Mouse (Mus musculus) neural tube, embryonic 15.5 days (tissue): ENCODE data around the gene Kif21a. TPM values are rescaled to one million over a fixed set of nuclear protein-coding genes. Genes with fewer than 3 reads are reported as not detected.

Experiments used
- ATAC-seq: fragments of 200-750 bp; cut with Nextera tagmentation; 2 replicates; pipeline ENCODE4 v1.8.0; 2017; ENCODE audit warnings: mild to moderate bottlenecking, moderate TSS enrichment, moderate library complexity; ENCODE audit not compliant: low FRiP score
- H3K27ac ChIP-seq: fragments of 300-500 bp; sonication (generic); replicated peaks from 2 replicates; pipeline ENCODE4 v1.5.1; 2015; ENCODE audit warnings: mild to moderate bottlenecking, inconsistent platforms
- H3K27me3 ChIP-seq: fragments of 300-500 bp; sonication (generic); replicated peaks from 2 replicates; pipeline ENCODE4 v1.6.1; 2015; ENCODE audit warnings: inconsistent platforms
- H3K36me3 ChIP-seq: fragments of 300-500 bp; sonication (generic); 2 replicates; pipeline ENCODE4 v1.6.1; 2015; ENCODE audit warnings: inconsistent platforms
- H3K4me1 ChIP-seq: fragments of 300-500 bp; sonication (generic); 2 replicates; pipeline ENCODE4 v1.6.1; 2015; ENCODE audit warnings: inconsistent platforms
- H3K4me2 ChIP-seq: fragments of 300-500 bp; sonication (generic); 2 replicates; pipeline ENCODE4 v1.6.1; 2015; ENCODE audit warnings: inconsistent platforms, mild to moderate bottlenecking, moderate library complexity
- H3K4me3 ChIP-seq: fragments of 300-500 bp; sonication (generic); replicated peaks from 2 replicates; pipeline ENCODE4 v1.5.1; 2015; ENCODE audit warnings: mild to moderate bottlenecking, inconsistent platforms
- H3K9ac ChIP-seq: fragments of 300-500 bp; sonication (generic); replicated peaks from 2 replicates; pipeline ENCODE4 v1.6.1; 2015; ENCODE audit warnings: mild to moderate bottlenecking, inconsistent platforms
- H3K9me3 ChIP-seq: fragments of 300-500 bp; sonication (generic); replicated peaks from 2 replicates; pipeline ENCODE4 v1.6.1; 2016; ENCODE audit warnings: inconsistent platforms
- WGBS: fragments of 180-500 bp; shearing (Covaris S2); methylation state at CpG from one replicate; pipeline ENCODE4 v1.1.7; 2015; ENCODE audit warnings: mixed read lengths; 5-methylcytosine and 5-hydroxymethylcytosine counted together
- polyA plus RNA-seq: library from polyadenylated mRNA; unstranded; fragments of >200 nt; fragmentation: Nextera tagmentation; extraction: Ambion mirVana; gene quantifications from 2 replicates; pipeline ENCODE4 v1.2.1, GENCODE M21; 2015

The Kif21a gene
- polyA plus RNA-seq, 1 experiment from 2014 or later: 40.1 TPM

DNA sequence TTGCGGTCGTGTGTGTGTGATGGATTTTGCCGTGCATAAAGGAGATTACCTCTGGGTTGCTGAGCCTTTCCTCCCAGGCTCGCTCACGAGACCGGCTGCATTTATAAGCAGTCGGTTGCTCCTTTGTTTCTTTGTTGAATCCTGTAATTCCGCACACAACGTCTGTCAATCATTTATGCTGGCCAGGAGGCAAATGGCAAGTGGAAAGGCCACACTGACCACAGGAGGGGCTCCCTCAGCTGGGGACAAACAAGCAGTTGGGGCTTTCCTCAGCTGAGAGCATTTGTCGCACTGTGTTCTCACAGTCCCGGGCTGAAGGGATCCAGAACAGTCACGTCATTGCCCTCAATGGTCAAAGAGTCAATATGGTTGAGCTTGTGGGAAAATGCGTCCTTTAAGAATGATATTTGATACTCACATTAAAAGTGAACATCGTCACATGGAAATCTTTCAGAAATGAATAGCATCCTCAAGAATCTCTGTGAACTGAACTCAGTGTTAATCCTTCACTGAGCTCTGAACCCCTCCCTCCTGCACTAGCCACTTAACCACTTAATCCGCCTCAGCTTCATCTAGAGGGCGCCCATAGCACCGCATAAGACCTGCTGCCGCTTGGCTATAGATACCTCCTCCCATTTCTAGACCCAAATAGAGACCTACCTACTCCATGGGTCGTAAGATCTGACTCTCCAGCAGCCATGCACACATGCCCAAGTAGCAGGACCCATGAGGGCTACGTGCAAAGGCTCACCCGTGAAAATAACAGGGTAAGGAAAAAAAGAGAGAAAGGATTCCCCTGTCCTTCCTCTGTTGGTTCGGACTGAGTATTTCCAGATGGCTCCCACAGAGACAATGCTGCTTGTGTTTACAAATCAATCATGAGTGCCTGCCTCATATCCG lies 32.2 kb downstream of the Kif21a start:
- no peaks in the 10 kb centered on the region for H3K9me3 ChIP-seq
- WGBS: 21% methylated on average over 23 of the region's 23 CpGs

DNA sequence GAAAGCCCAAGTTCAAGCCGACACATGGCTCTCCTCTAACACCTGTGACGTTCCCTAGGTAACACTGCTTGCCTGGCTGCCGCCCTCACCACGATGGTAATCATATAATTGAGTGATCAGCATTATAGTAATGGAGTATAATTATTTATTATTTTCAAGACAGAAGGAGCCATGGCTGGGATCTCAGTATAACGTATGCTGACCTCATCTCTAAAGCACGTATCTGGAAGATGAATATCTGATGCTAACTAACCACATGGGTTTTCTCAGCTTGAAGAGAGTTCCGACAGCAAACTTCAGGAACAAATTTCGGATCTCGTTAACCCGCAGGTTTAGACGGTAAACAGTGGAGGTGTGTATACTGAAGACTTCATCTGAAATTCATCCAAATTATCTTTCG lies 33.4 kb downstream of the Kif21a start:
- peaks cover 48% of the 10 kb centered on the region for H3K4me1 ChIP-seq
- H3K9me3 ChIP-seq: no peaks in the 10 kb centered on the region
- H3K9ac ChIP-seq: no peak overlapping the region
- H3K36me3 ChIP-seq: no peaks in the 10 kb centered on the region
- no peak for ATAC-seq
- H3K4me3 ChIP-seq: no peak overlapping the region
- no peak overlapping the region for H3K27ac ChIP-seq
- no peaks in the 10 kb centered on the region for H3K27me3 ChIP-seq
- H3K4me2 ChIP-seq: no peak overlapping the region
- 58% methylated on average over 12 of the region's 12 CpGs for WGBS

More for the DNA sequence above, 32.2 kb downstream of the Kif21a start:
- peak overlapping the region; percentile 80 for H3K27ac ChIP-seq
- H3K27me3 ChIP-seq: no peaks in the 10 kb centered on the region
- H3K4me1 ChIP-seq: peaks cover 46% of the 10 kb centered on the region
- H3K36me3 ChIP-seq: no peaks in the 10 kb centered on the region
- ATAC-seq: peak; percentile 68; the same call in 1 of the 2 replicates
- H3K4me3 ChIP-seq: peak overlapping the region; percentile 27
- peak overlapping the region; percentile 57 for H3K4me2 ChIP-seq
- peak overlapping the region; percentile 47 for H3K9ac ChIP-seq

DNA sequence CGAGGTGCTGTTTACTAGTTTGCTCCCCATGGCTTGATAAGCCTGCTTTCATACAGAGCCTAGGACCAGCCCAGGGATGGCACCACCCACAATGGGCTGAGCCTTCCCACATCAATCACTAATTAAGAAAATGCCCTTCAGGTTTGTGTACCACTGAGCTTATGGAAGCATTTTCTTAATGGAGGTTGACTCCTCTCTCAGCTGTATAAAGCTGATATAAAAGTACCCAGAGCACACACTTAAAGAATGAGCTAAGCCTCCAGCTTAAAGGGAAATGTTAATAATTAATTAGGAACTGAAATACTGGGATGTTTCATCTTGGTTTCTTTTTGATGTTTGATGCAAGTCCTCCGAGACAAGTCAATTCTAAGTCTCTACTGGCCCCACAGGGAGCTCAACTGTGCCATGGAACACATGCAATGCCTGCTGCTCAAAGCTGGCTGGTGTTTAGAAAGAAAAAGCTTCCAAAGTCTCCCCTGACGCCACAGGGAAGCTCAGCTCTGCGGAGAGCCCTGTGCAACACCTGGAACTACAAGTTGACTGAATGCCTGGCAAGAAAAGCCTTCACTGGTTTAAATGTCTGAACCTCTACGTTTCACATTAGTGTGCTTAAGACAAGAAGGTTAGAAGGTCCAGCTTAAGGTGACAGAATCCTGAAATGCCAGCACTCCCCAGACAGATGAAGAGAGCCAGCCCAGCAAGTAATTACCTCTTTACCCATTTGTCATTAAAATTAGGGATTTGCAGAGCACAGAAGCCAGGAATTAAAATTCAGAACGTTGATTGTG lies 36.8 kb downstream of the Kif21a start:
- Histone ChIP-seq H3K9me3 (no peaks in the 10 kb centered on the region), H3K36me3 (no peaks in the 10 kb centered on the region), H3K4me3 (no peak overlapping the region), H3K27ac (peak overlapping the region; percentile 51), H3K27me3 (no peaks in the 10 kb centered on the region), H3K9ac (no peak overlapping the region), H3K4me2 (no peak overlapping the region), H3K4me1 (peaks cover 46% of the 10 kb centered on the region)
- no peak for ATAC-seq
- WGBS: 14% methylated on average over 6 of the region's 6 CpGs

DNA sequence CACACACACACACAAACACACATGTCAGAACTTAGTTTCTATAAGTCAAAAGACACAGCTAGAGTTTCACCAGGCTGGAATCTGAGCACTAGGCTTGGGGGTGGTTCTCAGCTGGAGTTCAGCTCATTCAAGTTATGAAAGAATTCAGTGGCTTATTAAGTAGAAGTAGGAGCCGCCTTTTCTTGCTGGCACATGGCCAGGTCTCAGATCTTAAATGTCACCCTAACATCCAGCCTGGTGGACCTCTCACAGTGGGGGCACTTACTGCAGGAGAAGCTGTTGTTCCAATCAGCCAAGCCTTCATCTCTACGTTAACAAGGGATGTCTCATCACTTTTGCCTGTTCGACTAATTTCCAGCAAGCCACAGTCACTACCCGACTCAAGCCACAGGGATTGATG lies 39.5 kb downstream of the Kif21a start:
- no peak overlapping the region for H3K9ac ChIP-seq
- no peaks in the 10 kb centered on the region for H3K9me3 ChIP-seq
- no peak for ATAC-seq
- H3K27me3 ChIP-seq: no peaks in the 10 kb centered on the region
- WGBS: 41% methylated on average over 4 of the region's 4 CpGs
- H3K4me2 ChIP-seq: no peak overlapping the region
- H3K4me3 ChIP-seq: no peak overlapping the region
- H3K4me1 ChIP-seq: peaks cover 27% of the 10 kb centered on the region
- H3K27ac ChIP-seq: no peak overlapping the region
- no peaks in the 10 kb centered on the region for H3K36me3 ChIP-seq

DNA sequence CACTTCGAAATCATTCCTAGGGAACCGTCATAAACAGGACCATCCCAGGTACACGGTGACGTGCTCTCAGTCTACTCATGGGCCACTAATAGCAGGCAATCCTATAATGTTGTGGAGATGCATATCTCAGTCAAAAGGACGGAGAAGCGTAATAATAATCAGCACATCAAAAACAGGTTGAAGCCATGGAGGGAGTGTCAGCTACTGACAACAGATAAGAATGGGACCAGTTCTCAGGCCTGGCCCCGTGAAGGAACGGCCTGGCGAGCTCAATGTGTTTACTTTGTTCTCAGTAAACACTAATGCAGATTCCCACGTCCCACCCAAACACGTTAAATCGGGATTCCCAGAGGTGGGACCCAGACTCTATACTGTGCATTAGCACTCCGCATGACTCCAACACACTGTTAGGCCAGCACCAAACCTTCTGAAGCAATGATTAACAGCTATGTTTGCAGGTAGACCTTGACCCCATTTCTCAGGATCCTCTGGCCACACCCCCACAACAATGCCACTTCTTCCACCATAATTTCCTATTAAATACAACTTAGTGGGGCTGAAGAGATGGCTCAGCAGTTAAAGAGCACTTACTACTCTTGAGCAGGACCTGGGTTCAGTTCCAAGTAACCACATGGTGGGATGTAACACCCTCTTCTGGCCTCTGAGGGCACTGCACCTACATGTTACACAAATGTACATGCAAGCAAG lies 42.5 kb downstream of the Kif21a start:
- Histone ChIP-seq H3K36me3 (no peaks in the 10 kb centered on the region), H3K9me3 (no peaks in the 10 kb centered on the region), H3K4me2 (no peak overlapping the region), H3K4me3 (no peak overlapping the region), H3K9ac (no peak overlapping the region), H3K27ac (no peak overlapping the region), H3K4me1 (peaks cover 19% of the 10 kb centered on the region), H3K27me3 (no peaks in the 10 kb centered on the region)
- whole genome bisulfite sequencing: 93% methylated on average over 13 of the region's 13 CpGs
- no peak for ATAC-seq

DNA sequence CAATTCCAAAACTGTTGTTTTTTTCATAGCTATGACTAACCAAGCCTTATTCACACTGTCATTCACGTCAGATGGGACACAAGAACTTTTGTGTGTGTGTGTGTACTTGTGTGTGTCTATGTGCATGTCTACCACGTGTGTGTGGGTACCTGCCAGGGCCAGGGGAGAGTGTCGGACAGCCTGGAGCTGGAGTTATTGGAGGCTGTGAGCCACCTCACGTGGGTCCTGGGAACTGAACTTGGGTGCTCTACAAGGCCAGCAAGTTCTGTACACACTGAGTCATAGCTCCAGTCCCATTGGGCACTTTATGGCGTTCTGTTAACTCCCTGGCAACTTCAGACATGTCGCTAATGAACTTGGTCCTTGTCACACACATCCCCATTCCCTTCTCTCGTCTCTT lies 45.0 kb downstream of the Kif21a start:
- no peaks in the 10 kb centered on the region for H3K27me3 ChIP-seq
- no peak overlapping the region for H3K27ac ChIP-seq
- H3K9ac ChIP-seq: no peak overlapping the region
- peaks cover 18% of the 10 kb centered on the region for H3K4me1 ChIP-seq
- H3K36me3 ChIP-seq: no peaks in the 10 kb centered on the region
- no peaks in the 10 kb centered on the region for H3K9me3 ChIP-seq
- H3K4me2 ChIP-seq: no peak overlapping the region
- 90% methylated on average over 7 of the region's 7 CpGs for WGBS
- no peak overlapping the region for H3K4me3 ChIP-seq
- ATAC-seq: no peak

DNA sequence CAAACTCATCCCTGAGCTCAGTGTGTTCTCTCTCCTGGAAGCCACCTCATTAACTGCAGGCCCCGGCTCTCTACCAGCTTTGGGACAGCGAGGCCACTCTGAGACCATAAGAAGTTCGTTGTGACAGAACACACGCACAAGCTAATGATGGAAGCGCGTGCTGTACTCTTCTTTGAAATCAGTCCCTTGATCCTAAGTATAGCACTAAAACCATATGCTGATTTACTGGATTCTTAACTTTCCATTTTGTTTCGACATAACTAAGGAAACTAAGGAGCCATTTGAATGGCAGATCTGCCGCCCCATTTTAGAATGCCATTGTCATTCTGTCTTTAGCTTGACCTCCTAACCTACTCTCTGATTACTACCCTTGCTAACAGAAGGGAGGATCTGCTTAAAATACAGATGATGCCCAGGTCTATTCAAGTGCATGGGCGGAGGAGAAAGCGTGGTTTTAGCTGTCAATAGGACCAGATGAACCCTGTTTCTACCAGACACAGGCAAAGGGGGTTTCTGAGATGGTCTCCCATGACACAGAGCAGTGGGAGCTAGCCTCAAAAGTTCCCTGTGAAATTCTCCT lies 48.6 kb downstream of the Kif21a start:
- no peak overlapping the region for H3K9ac ChIP-seq
- WGBS: 57% methylated on average over 10 of the region's 10 CpGs
- no peak for ATAC-seq

DNA sequence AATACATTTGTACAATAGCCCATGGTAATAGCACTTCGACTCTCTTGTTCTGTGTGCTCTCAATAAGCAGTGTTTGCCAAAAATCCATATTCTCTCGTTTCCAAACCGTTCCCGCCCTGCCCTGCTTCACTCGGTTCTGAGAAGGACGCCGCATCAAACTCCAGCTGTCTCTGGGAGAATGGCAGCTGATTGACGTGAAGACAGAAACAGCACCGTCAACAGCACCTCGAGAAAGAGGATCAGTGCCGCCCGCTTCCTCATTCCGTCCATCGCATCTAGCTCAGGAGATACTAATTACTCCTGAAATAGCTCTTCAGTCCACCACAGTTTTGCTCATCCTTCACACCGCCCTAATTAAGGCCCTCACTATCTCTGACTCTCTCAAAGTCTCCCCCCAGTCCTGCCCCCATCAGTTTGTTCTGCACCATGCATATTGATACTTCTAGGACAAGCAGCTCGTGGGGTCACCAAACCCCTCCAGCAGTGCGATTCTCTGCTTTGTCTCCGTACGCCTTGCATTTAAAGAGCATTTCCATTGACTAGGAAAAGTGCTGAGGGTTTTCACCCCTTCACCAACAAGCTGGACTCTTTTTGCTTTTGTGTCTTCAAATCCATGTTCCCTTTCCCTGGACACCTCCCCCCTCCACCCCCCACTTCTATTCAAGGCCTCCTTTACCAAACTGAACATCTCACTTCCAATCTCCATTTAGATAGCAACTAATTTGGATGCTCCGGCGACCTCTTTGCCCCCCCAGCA lies 49.3 kb downstream of the Kif21a start:
- Histone ChIP-seq H3K27me3 (no peaks in the 10 kb centered on the region), H3K36me3 (peaks cover 3% of the 10 kb centered on the region; the same call in 1 of the 2 replicates), H3K27ac (no peak overlapping the region), H3K4me2 (no peak overlapping the region), H3K4me1 (peaks cover 17% of the 10 kb centered on the region), H3K4me3 (no peak overlapping the region), H3K9ac (no peak overlapping the region), H3K9me3 (no peaks in the 10 kb centered on the region)
- WGBS: 79% methylated on average over 21 of the region's 21 CpGs
- no peak for ATAC-seq

More for the DNA sequence above, 48.6 kb downstream of the Kif21a start:
- H3K36me3 ChIP-seq: peaks cover 3% of the 10 kb centered on the region; the same call in 1 of the 2 replicates
- no peak overlapping the region for H3K27ac ChIP-seq
- H3K4me3 ChIP-seq: no peak overlapping the region
- no peak overlapping the region for H3K4me2 ChIP-seq
- H3K4me1 ChIP-seq: peaks cover 17% of the 10 kb centered on the region
- H3K9me3 ChIP-seq: no peaks in the 10 kb centered on the region
- no peaks in the 10 kb centered on the region for H3K27me3 ChIP-seq

DNA sequence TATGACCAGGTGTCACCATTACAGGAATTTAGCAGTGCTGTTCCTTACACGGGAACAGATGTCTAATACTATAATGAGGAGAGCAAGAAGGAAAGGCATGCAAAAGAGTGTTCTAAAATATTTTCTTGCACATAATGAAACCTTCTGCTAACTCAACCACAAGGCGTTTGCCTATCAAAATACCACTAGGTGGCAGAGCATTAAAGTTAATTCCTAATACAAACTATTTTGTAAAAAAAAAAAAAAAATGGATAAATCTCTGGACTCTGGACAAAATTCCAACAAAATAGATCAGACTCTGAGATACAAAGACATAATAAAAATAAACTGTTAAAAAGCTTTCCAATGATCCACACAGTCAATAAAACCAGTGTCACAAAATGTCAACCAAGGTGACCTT lies 56.9 kb downstream of the Kif21a start:
- peaks cover 22% of the 10 kb centered on the region for H3K36me3 ChIP-seq
- WGBS: 81% methylated on average over 2 of the region's 2 CpGs
- no peak overlapping the region for H3K4me3 ChIP-seq
- no peaks in the 10 kb centered on the region for H3K9me3 ChIP-seq
- no peak for ATAC-seq
- H3K4me2 ChIP-seq: no peak overlapping the region
- no peaks in the 10 kb centered on the region for H3K27me3 ChIP-seq
- no peak overlapping the region for H3K9ac ChIP-seq
- H3K27ac ChIP-seq: no peak overlapping the region
- no peaks in the 10 kb centered on the region for H3K4me1 ChIP-seq

DNA sequence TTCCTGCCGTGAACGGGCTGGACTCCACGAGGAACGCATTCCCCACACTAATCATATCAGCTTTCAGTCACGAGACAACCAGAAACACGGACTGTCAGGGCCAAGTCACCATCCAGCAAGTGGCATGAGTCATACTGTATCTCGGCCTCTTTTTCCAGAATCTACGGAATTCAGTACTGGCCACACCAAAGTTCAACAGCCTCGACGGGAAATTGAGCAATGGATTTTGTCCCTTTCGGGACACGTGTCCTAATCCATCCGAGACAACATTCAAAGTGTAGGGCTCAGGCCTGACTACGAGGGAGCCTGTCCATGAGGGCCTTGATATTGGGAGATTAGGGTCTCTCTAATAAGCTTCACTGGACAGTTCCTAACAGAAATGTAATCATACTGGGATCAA lies 57.4 kb downstream of the Kif21a start:
- no peaks in the 10 kb centered on the region for H3K27me3 ChIP-seq
- WGBS: 93% methylated on average over 14 of the region's 14 CpGs
- no peak for ATAC-seq
- H3K4me1 ChIP-seq: no peaks in the 10 kb centered on the region
- no peak overlapping the region for H3K4me2 ChIP-seq
- H3K36me3 ChIP-seq: peaks cover 23% of the 10 kb centered on the region
- H3K9ac ChIP-seq: no peak overlapping the region
- H3K4me3 ChIP-seq: no peak overlapping the region
- H3K27ac ChIP-seq: no peak overlapping the region
- H3K9me3 ChIP-seq: no peaks in the 10 kb centered on the region

DNA sequence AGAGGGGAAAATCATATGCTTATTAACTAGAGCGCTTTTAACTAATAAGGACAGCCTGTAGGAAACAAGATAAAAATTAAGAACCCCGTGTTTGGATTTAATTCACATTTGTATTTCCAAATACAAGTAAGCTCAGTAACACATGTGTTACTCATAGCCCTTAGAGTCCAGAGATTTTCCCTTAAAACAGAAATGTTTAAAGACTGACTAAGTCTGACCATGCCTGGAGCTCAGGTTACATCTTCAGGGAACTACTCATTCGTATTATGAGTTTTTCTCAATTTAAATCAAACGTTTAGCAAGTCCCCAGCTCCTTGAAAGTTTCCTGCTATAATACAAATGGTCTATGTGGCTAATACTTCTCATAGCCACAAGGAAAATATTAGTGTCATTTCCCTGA lies 57.9 kb downstream of the Kif21a start:
- Histone ChIP-seq H3K36me3 (peaks cover 22% of the 10 kb centered on the region), H3K4me2 (no peak overlapping the region), H3K27me3 (no peaks in the 10 kb centered on the region), H3K4me1 (no peaks in the 10 kb centered on the region), H3K9ac (no peak overlapping the region), H3K27ac (no peak overlapping the region), H3K4me3 (no peak overlapping the region), H3K9me3 (no peaks in the 10 kb centered on the region)
- no peak for ATAC-seq
- 90% methylated on average over 4 of the region's 4 CpGs for WGBS
